Mouse (Mus musculus) midbrain, postnatal 0 days (tissue): ENCODE measurements around the gene Kcnc3. TPM values are rescaled to one million over a fixed set of nuclear protein-coding genes. Genes with fewer than 3 reads are reported as not detected.

Experiments used
- ATAC-seq: fragments of 200-750 bp; cut with Nextera tagmentation; 2 replicates; pipeline ENCODE4 v1.8.0; 2017; ENCODE audit warnings: moderate number of reproducible peaks, mild to moderate bottlenecking, moderate TSS enrichment, moderate library complexity; ENCODE audit not compliant: low FRiP score
- DNase-seq: peaks from one replicate; pipeline ENCODE4 v3.0.0-alpha.2; 2015; ENCODE audit warnings: low spot score
- H3K27ac ChIP-seq: fragments of 300-500 bp; sonication (generic); 2 replicates; pipeline ENCODE4 v1.5.1; 2014; ENCODE audit warnings: low read depth, mild to moderate bottlenecking, low read length, mixed read lengths
- H3K27me3 ChIP-seq: fragments of 300-500 bp; sonication (generic); 2 replicates; pipeline ENCODE4 v1.6.1; 2014; ENCODE audit warnings: low read length, control low read depth, mixed read lengths; ENCODE audit not compliant: insufficient read depth
- H3K36me3 ChIP-seq: fragments of 300-500 bp; sonication (generic); 2 replicates; pipeline ENCODE4 v1.6.1; 2014; ENCODE audit warnings: low read length, control low read depth, mixed read lengths; ENCODE audit not compliant: insufficient read depth
- H3K4me1 ChIP-seq: fragments of 300-500 bp; sonication (generic); 2 replicates; pipeline ENCODE4 v1.6.1; 2014; ENCODE audit warnings: mild to moderate bottlenecking, control low read depth, antibody characterized with exemption, low read length, mixed read lengths; ENCODE audit not compliant: insufficient read depth
- H3K4me2 ChIP-seq: fragments of 300-500 bp; sonication (generic); 2 replicates; pipeline ENCODE4 v1.6.1; 2014; ENCODE audit warnings: low read depth, mild to moderate bottlenecking, low read length, mixed read lengths; ENCODE audit not compliant: poor library complexity, severe bottlenecking
- H3K4me3 ChIP-seq: fragments of 300-500 bp; sonication (generic); 2 replicates; pipeline ENCODE4 v1.5.1; 2014; ENCODE audit warnings: low read depth, mild to moderate bottlenecking, low read length, moderate library complexity
- H3K9ac ChIP-seq: fragments of 300-500 bp; sonication (generic); replicated peaks from 2 replicates; pipeline ENCODE4 v1.6.1; 2014; ENCODE audit warnings: mild to moderate bottlenecking, low read length, moderate library complexity, mixed read lengths; ENCODE audit not compliant: poor library complexity, severe bottlenecking
- H3K9me3 ChIP-seq: fragments of 300-500 bp; sonication (generic); 2 replicates; pipeline ENCODE4 v1.6.1; 2016; ENCODE audit warnings: low read length, control low read depth
- CTCF ChIP-seq: IDR thresholded peaks from 2 replicates; pipeline ENCODE4 v1.5.1; 2016; ENCODE audit warnings: antibody characterized with exemption, mild to moderate bottlenecking
- WGBS: fragments of 180-500 bp; shearing (Covaris S2); extraction: QIAGEN DNeasy Blood & Tissue Kit; methylation state at CpG from one replicate; pipeline ENCODE4 v1.1.7; 2014; 5-methylcytosine and 5-hydroxymethylcytosine counted together
- polyA plus RNA-seq: library from polyadenylated mRNA; unstranded; fragments of >200 nt; fragmentation: Nextera tagmentation; extraction: Ambion mirVana; gene quantifications from 2 replicates; pipeline ENCODE4 v1.2.1, GENCODE M21; 2015
- total RNA-seq: library from RNA; depleted of rRNA; stranded (reverse); fragments of >200 nt; gene quantifications from 2 replicates; pipeline ENCODE4 v1.2.3, GENCODE M21; 2014

The Kcnc3 gene
- total and polyA plus RNA-seq, 2 experiments from 2014 or later = 6.6 to 25.4 TPM

- Histone ChIP-seq H3K4me1 (peaks cover 2% of the 10 kb centered on the region; the same call in 1 of the 2 replicates), H3K4me2 (no peak overlapping the region), H3K27me3 (peaks cover 16% of the 10 kb centered on the region; the same call in 1 of the 2 replicates), H3K9ac (no peak overlapping the region), H3K27ac (no peak overlapping the region), H3K36me3 (no peaks in the 10 kb centered on the region; the same call in 1 of the 2 replicates), H3K9me3 (no peaks in the 10 kb centered on the region), H3K4me3 (no peak overlapping the region)
- DNase-seq (no peak), ATAC-seq (no peak)
- 37% methylated on average over 7 of the region's 7 CpGs for WGBS
- no peak for TF ChIP-seq CTCF
Observed at GRCm38 (mm10) chr7:44605436-44605835, 15.0 kb downstream of the Kcnc3 start.

- Histone ChIP-seq H3K4me1 (peaks cover 2% of the 10 kb centered on the region; the same call in 1 of the 2 replicates), H3K9me3 (no peaks in the 10 kb centered on the region), H3K9ac (no peak overlapping the region), H3K27me3 (peaks cover 16% of the 10 kb centered on the region; the same call in 1 of the 2 replicates), H3K4me2 (peak overlapping the region; percentile 32), H3K27ac (no peak overlapping the region), H3K4me3 (peak overlapping the region; percentile 6; the same call in 1 of the 2 replicates), H3K36me3 (no peaks in the 10 kb centered on the region; the same call in 1 of the 2 replicates)
- ATAC-seq (peak; percentile 13; the same call in 1 of the 2 replicates), DNase-seq (no peak)
- no peak for TF ChIP-seq CTCF
- 10% methylated on average over 29 of the region's 29 CpGs for WGBS
Observed at GRCm38 (mm10) chr7:44606171-44606901, 15.9 kb downstream of the Kcnc3 start.

DNA sequence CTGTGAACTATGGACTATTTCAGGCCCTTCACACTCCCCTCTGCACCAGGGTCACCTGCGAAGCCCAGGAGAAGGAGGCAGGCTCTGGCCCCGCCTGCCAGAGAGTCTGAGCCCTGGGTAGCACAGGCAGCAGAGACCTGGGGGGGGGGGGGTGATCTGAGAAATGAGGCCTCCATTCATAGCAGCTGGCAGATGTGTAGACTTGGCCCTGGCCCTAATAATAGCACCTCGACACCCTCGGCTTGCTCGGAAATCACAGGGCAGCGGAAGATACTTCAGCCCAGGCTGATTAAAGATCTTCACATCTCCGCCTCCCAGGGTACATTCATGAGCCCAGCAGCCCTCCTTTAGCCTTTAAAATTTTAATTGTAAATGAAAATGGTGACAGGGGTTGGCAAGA, 21.7 kb downstream of the Kcnc3 start:
- H3K9me3 ChIP-seq = no peaks in the 10 kb centered on the region
- no peak overlapping the region for H3K27ac ChIP-seq
- no peak overlapping the region for H3K9ac ChIP-seq
- H3K4me2 ChIP-seq = no peak overlapping the region
- H3K4me3 ChIP-seq = no peak overlapping the region
- H3K36me3 ChIP-seq = no peaks in the 10 kb centered on the region
- no peaks in the 10 kb centered on the region for H3K4me1 ChIP-seq
- ATAC-seq (no peak), DNase-seq (no peak)
- no peak for TF ChIP-seq CTCF
- H3K27me3 ChIP-seq = peaks cover 11% of the 10 kb centered on the region; the same call in 1 of the 2 replicates
- 81% methylated on average over 7 of the region's 7 CpGs for WGBS

GRCm38 (mm10) chr7:44614041-44614688, 23.7 kb downstream of the Kcnc3 start:
- H3K9ac ChIP-seq = no peak overlapping the region
- H3K9me3 ChIP-seq = no peaks in the 10 kb centered on the region
- no peak for TF ChIP-seq CTCF
- H3K4me2 ChIP-seq = peak overlapping the region; percentile 35
- ATAC-seq (no peak), DNase-seq (no peak)
- H3K4me3 ChIP-seq = 0 out of 2 replicates have a peak overlapping the region, but pooled peaks have one; percentile 2
- H3K27ac ChIP-seq = no peak overlapping the region
- H3K36me3 ChIP-seq = no peaks in the 10 kb centered on the region
- H3K27me3 ChIP-seq = peaks cover 11% of the 10 kb centered on the region; the same call in 1 of the 2 replicates
- H3K4me1 ChIP-seq = no peaks in the 10 kb centered on the region
- 10% methylated on average over 20 of the region's 20 CpGs for WGBS

DNA sequence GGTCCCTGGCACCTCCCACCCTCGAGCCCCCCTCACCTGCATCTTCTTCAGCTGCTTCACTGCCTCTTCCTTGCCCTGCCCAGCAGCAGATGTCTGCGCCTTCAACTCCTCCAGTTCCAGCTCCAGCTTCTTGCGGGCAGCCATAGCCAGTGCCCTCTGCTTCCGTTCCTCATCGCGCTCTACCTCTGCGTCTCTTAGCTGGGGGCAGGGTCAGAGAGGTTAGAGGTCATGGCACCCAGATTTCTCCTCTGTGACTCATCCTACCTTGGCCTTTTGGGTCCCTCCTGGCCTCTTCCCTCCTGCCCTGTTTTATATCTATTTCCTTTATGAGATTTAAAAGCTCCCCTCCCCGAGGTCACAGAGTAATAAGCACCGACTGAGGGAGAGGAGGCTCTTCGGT, 24.8 kb downstream of the Kcnc3 start:
- H3K9ac ChIP-seq = no peak overlapping the region
- H3K27ac ChIP-seq = no peak overlapping the region
- H3K27me3 ChIP-seq = peaks cover 11% of the 10 kb centered on the region; the same call in 1 of the 2 replicates
- H3K4me3 ChIP-seq = no peak overlapping the region
- WGBS = 11% methylated on average over 10 of the region's 10 CpGs
- no peaks in the 10 kb centered on the region for H3K36me3 ChIP-seq
- no peaks in the 10 kb centered on the region for H3K9me3 ChIP-seq
- DNase-seq = no peak
- H3K4me1 ChIP-seq = no peaks in the 10 kb centered on the region
- no peak overlapping the region for H3K4me2 ChIP-seq
- no peak for ATAC-seq
- no peak for TF ChIP-seq CTCF

GRCm38 (mm10) chr7:44615987-44616386, 25.5 kb downstream of the Kcnc3 start:
- 80% methylated on average over 14 of the region's 14 CpGs for WGBS
- no peaks in the 10 kb centered on the region for H3K9me3 ChIP-seq
- DNase-seq (no peak), ATAC-seq (no peak)
- no peak for TF ChIP-seq CTCF
- no peak overlapping the region for H3K27ac ChIP-seq
- H3K4me3 ChIP-seq = no peak overlapping the region
- H3K9ac ChIP-seq = no peak overlapping the region
- no peak overlapping the region for H3K4me2 ChIP-seq
- H3K36me3 ChIP-seq = no peaks in the 10 kb centered on the region
- peaks cover 11% of the 10 kb centered on the region; the same call in 1 of the 2 replicates for H3K27me3 ChIP-seq
- no peaks in the 10 kb centered on the region for H3K4me1 ChIP-seq
